13 mouse cellular contexts compared by ENCODE assay signal in genomic region chr3:81661620-81662019, GRCm38 (mm10).
A peak's percentile ranks its signal among the peaks of the same experiment; 100 is the strongest.
DNase-seq lines count a peak whose midpoint lies in the region; ATAC-seq and TF ChIP-seq lines count a peak whose summit lies in the region.
"Had no signal": no experiment of that assay in that cellular context is flagged by ENCODE, and none has a peak within 500 bp of the region (broad histone marks: within the 10 kb centered on the region; RNA-seq: fewer than 3 reads in every experiment).

No protein-coding gene starts in this region.

- no peak; the same call in 1 of the 2 replicates for ATAC-seq in embryonic facial prominence, embryonic 11.5 days (replicated peaks; ENCODE audit: insufficient number of reproducible peaks, low FRiP score, low TSS enrichment, low read depth)
- ATAC-seq in hindbrain, embryonic 14.5 days (ENCODE audit: low FRiP score): peak; percentile 79
- ATAC-seq in neural tube, embryonic 11.5 days (ENCODE audit: insufficient read depth, low FRiP score, low TSS enrichment): peak; percentile 86
- ATAC-seq: inflammation-experienced regulatory T-cells, adult 6 months had no signal

- no peak overlapping the region for H3K27ac ChIP-seq in embryonic facial prominence, embryonic 11.5 days (replicated peaks; ENCODE audit: low read depth, low read length)
- no peak overlapping the region for H3K27ac ChIP-seq in embryonic facial prominence, embryonic 10.5 days (replicated peaks)
- H3K27ac ChIP-seq in forebrain, embryonic 10.5 days: no peak overlapping the region
- no peak overlapping the region for H3K27ac ChIP-seq in hindbrain, embryonic 14.5 days
- H3K27ac ChIP-seq in neural tube, embryonic 11.5 days (ENCODE audit: low read depth, low read length): no peak overlapping the region
- no peak overlapping the region for H3K27ac ChIP-seq in kidney, adult 2 months (ENCODE audit: insufficient read depth, low read depth, low read length)
- H3K27ac ChIP-seq: embryonic facial prominence, embryonic 12.5 days; heart, embryonic 13.5 days; limb, embryonic 12.5 days; lung, embryonic 15.5 days had no signal

- TF ChIP-seq CTCF in kidney, adult 2 months (conservative IDR thresholded peaks at IDR 0.05; ENCODE audit: insufficient read depth, insufficient read length, low read depth, low read length): no peak

- no peaks in the 10 kb centered on the region for H3K27me3 ChIP-seq in embryonic facial prominence, embryonic 11.5 days (ENCODE audit: control insufficient read depth, insufficient read depth, low read length)
- H3K27me3 ChIP-seq in embryonic facial prominence, embryonic 10.5 days (replicated peaks; ENCODE audit: low read depth, poor library complexity, severe bottlenecking): no peaks in the 10 kb centered on the region
- H3K27me3 ChIP-seq in forebrain, embryonic 10.5 days (ENCODE audit: poor library complexity, severe bottlenecking): no peaks in the 10 kb centered on the region
- H3K27me3 ChIP-seq in hindbrain, embryonic 14.5 days (ENCODE audit: control insufficient read depth, insufficient read depth, low read length): no peaks in the 10 kb centered on the region
- no peaks in the 10 kb centered on the region for H3K27me3 ChIP-seq in neural tube, embryonic 11.5 days (ENCODE audit: control insufficient read depth, insufficient read depth, low read length)
- no peaks in the 10 kb centered on the region for H3K27me3 ChIP-seq in kidney, adult 2 months (replicated peaks; ENCODE audit: control insufficient read depth, insufficient read depth, low read length)
- H3K27me3 ChIP-seq: embryonic facial prominence, embryonic 12.5 days; heart, embryonic 13.5 days; limb, embryonic 12.5 days; lung, embryonic 15.5 days had no signal

- no peak overlapping the region for H3K9ac ChIP-seq in embryonic facial prominence, embryonic 11.5 days (replicated peaks; ENCODE audit: low read length)
- no peak overlapping the region for H3K9ac ChIP-seq in hindbrain, embryonic 14.5 days
- H3K9ac ChIP-seq in neural tube, embryonic 11.5 days (ENCODE audit: low read length): no peak overlapping the region
- H3K9ac ChIP-seq: embryonic facial prominence, embryonic 12.5 days; heart, embryonic 13.5 days; limb, embryonic 12.5 days; lung, embryonic 15.5 days had no signal

- no peaks in the 10 kb centered on the region for H3K9me3 ChIP-seq in embryonic facial prominence, embryonic 11.5 days (replicated peaks; ENCODE audit: control insufficient read depth, low read length)
- no peaks in the 10 kb centered on the region for H3K9me3 ChIP-seq in embryonic facial prominence, embryonic 10.5 days
- H3K9me3 ChIP-seq in forebrain, embryonic 10.5 days: no peaks in the 10 kb centered on the region
- H3K9me3 ChIP-seq in hindbrain, embryonic 14.5 days (ENCODE audit: control insufficient read depth, low read length): no peaks in the 10 kb centered on the region
- H3K9me3 ChIP-seq in neural tube, embryonic 11.5 days (ENCODE audit: control insufficient read depth, low read length): no peaks in the 10 kb centered on the region
- H3K9me3 ChIP-seq: embryonic facial prominence, embryonic 12.5 days; heart, embryonic 13.5 days; limb, embryonic 12.5 days; lung, embryonic 15.5 days had no signal

- 53% methylated on average over 1 of the region's 1 CpGs for WGBS in embryonic facial prominence, embryonic 11.5 days
- 51% methylated on average over 1 of the region's 1 CpGs for WGBS in embryonic facial prominence, embryonic 10.5 days
- 60% methylated on average over 1 of the region's 1 CpGs for WGBS in forebrain, embryonic 10.5 days
- WGBS in hindbrain, embryonic 14.5 days: 7% methylated on average over 1 of the region's 1 CpGs
- WGBS in neural tube, embryonic 11.5 days: 3% methylated on average over 1 of the region's 1 CpGs
- WGBS in kidney, adult 2 months: 7% methylated on average over 1 of the region's 1 CpGs

- no peak overlapping the region for H3K4me3 ChIP-seq in embryonic facial prominence, embryonic 11.5 days (ENCODE audit: low read depth, low read length)
- no peak overlapping the region for H3K4me3 ChIP-seq in embryonic facial prominence, embryonic 10.5 days
- H3K4me3 ChIP-seq in forebrain, embryonic 10.5 days: no peak overlapping the region
- no peak overlapping the region for H3K4me3 ChIP-seq in hindbrain, embryonic 14.5 days (replicated peaks; ENCODE audit: low read length)
- no peak overlapping the region for H3K4me3 ChIP-seq in neural tube, embryonic 11.5 days (ENCODE audit: low read depth, low read length)
- no peak overlapping the region for H3K4me3 ChIP-seq in kidney, adult 2 months (ENCODE audit: insufficient read depth, low read depth, low read length)
- H3K4me3 ChIP-seq: embryonic facial prominence, embryonic 12.5 days; heart, embryonic 13.5 days; limb, embryonic 12.5 days; lung, embryonic 15.5 days had no signal

- H3K4me2 ChIP-seq in embryonic facial prominence, embryonic 11.5 days (ENCODE audit: low read depth, low read length): no peak overlapping the region
- no peak overlapping the region for H3K4me2 ChIP-seq in hindbrain, embryonic 14.5 days (replicated peaks)
- H3K4me2 ChIP-seq in neural tube, embryonic 11.5 days (ENCODE audit: low read depth): no peak overlapping the region
- H3K4me2 ChIP-seq: embryonic facial prominence, embryonic 12.5 days; heart, embryonic 13.5 days; limb, embryonic 12.5 days; lung, embryonic 15.5 days had no signal

- no peaks in the 10 kb centered on the region for H3K4me1 ChIP-seq in embryonic facial prominence, embryonic 11.5 days (ENCODE audit: control insufficient read depth, insufficient read depth, low read length)
- H3K4me1 ChIP-seq in embryonic facial prominence, embryonic 10.5 days: 0 out of 2 replicates have a peak, but pooled peaks cover 6% of the 10 kb centered on the region
- peaks cover 10% of the 10 kb centered on the region for H3K4me1 ChIP-seq in forebrain, embryonic 10.5 days
- H3K4me1 ChIP-seq in hindbrain, embryonic 14.5 days (replicated peaks; ENCODE audit: control insufficient read depth, insufficient read depth, low read length): no peaks in the 10 kb centered on the region
- H3K4me1 ChIP-seq in neural tube, embryonic 11.5 days (ENCODE audit: control insufficient read depth, insufficient read depth, low read length): no peaks in the 10 kb centered on the region; the same call in 1 of the 2 replicates
- H3K4me1 ChIP-seq in kidney, adult 2 months (ENCODE audit: control insufficient read depth, insufficient read depth, low read length): no peaks in the 10 kb centered on the region
- H3K4me1 ChIP-seq: embryonic facial prominence, embryonic 12.5 days; heart, embryonic 13.5 days; lung, embryonic 15.5 days had no signal

- TF ChIP-seq POLR2A in kidney, adult 2 months (IDR thresholded peaks at IDR 0.05; ENCODE audit: low read depth, low read length): no peak

- peak; percentile 30 for DNase-seq in embryonic facial prominence, embryonic 11.5 days (ENCODE audit: low spot score)
- no peak for DNase-seq in embryonic facial prominence, embryonic 10.5 days (ENCODE audit: low spot score)
- peak; percentile 16 for DNase-seq in forebrain, embryonic 10.5 days (ENCODE audit: extremely low spot score, low spot score)
- peak; percentile 29 for DNase-seq in hindbrain, embryonic 14.5 days (ENCODE audit: low spot score)
- DNase-seq in neural tube, embryonic 11.5 days (ENCODE audit: low spot score): peak; percentile 69
- no peak for DNase-seq in kidney, adult 2 months
- DNase-seq in adrenal gland, adult (ENCODE audit: inconsistent age in 2 of 2, low spot score in 1 of 2): no peak
- no peak for DNase-seq in kidney, postnatal 4 days

- H3K36me3 ChIP-seq in embryonic facial prominence, embryonic 11.5 days (replicated peaks; ENCODE audit: control insufficient read depth, insufficient read depth, low read depth, low read length): no peaks in the 10 kb centered on the region
- H3K36me3 ChIP-seq in embryonic facial prominence, embryonic 10.5 days (replicated peaks): no peaks in the 10 kb centered on the region
- no peaks in the 10 kb centered on the region for H3K36me3 ChIP-seq in forebrain, embryonic 10.5 days (replicated peaks)
- H3K36me3 ChIP-seq in hindbrain, embryonic 14.5 days (replicated peaks; ENCODE audit: control insufficient read depth, insufficient read depth): no peaks in the 10 kb centered on the region
- no peaks in the 10 kb centered on the region for H3K36me3 ChIP-seq in neural tube, embryonic 11.5 days (ENCODE audit: control insufficient read depth, insufficient read depth, low read length)
- H3K36me3 ChIP-seq in kidney, adult 2 months (ENCODE audit: control insufficient read depth, insufficient read depth, low read length): no peaks in the 10 kb centered on the region
- H3K36me3 ChIP-seq: embryonic facial prominence, embryonic 12.5 days; heart, embryonic 13.5 days; limb, embryonic 12.5 days; lung, embryonic 15.5 days had no signal

Comparison
In these comparisons a context has a peak if more than half of its experiments do, and no peak if none do; other contexts are left out.
1. DNase-seq: peak in embryonic facial prominence, embryonic 11.5 days (single experiment), forebrain, embryonic 10.5 days (single experiment), hindbrain, embryonic 14.5 days (single experiment) and neural tube, embryonic 11.5 days (single experiment); none in embryonic facial prominence, embryonic 10.5 days (single experiment), kidney, adult 2 months (single experiment), adrenal gland, adult (0 of 2) and kidney, postnatal 4 days (0 of 2).